Mouse (Mus musculus): Measurements from ENCODE around the gene Myh10.

GRCm38 (mm10) chr11:68839606-68840005, 148.2 kb downstream of the Myh10 start:
- no peak for TF ChIP-seq GATA1 (IDR thresholded peaks at IDR 0.05; ENCODE audit: borderline replicate concordance, low read length)
- TF ChIP-seq FLI1 (IDR thresholded peaks at IDR 0.05; ENCODE audit: low read length), result no peak
